Mouse (Mus musculus) embryonic facial prominence, embryonic 15.5 days (tissue): ENCODE measurements around the gene Them7. TPM values are rescaled to one million over a fixed set of nuclear protein-coding genes. Genes with fewer than 3 reads are reported as not detected.

Experiments used
- ATAC-seq: fragments of 200-750 bp; cut with Nextera tagmentation; 2 replicates; pipeline ENCODE4 v1.8.0; 2017; ENCODE audit warnings: low read depth, moderate TSS enrichment; ENCODE audit not compliant: insufficient number of reproducible peaks, low FRiP score, low TSS enrichment
- H3K27ac ChIP-seq: fragments of 300-500 bp; sonication (generic); replicated peaks from 2 replicates; pipeline ENCODE4 v1.5.1; 2015; ENCODE audit warnings: mild to moderate bottlenecking, inconsistent platforms
- H3K27me3 ChIP-seq: fragments of 300-500 bp; sonication (generic); 2 replicates; pipeline ENCODE4 v1.6.1; 2015; ENCODE audit warnings: inconsistent platforms
- H3K36me3 ChIP-seq: fragments of 300-500 bp; sonication (generic); 2 replicates; pipeline ENCODE4 v1.6.1; 2015; ENCODE audit warnings: mild to moderate bottlenecking, inconsistent platforms
- H3K4me1 ChIP-seq: fragments of 300-500 bp; sonication (generic); 2 replicates; pipeline ENCODE4 v1.6.1; 2015; ENCODE audit warnings: inconsistent platforms
- H3K4me2 ChIP-seq: fragments of 300-500 bp; sonication (generic); replicated peaks from 2 replicates; pipeline ENCODE4 v1.6.1; 2015; ENCODE audit warnings: mild to moderate bottlenecking, inconsistent platforms
- H3K4me3 ChIP-seq: fragments of 300-500 bp; sonication (generic); replicated peaks from 2 replicates; pipeline ENCODE4 v1.5.1; 2015; ENCODE audit warnings: mild to moderate bottlenecking, inconsistent platforms
- H3K9ac ChIP-seq: fragments of 300-500 bp; sonication (generic); 2 replicates; pipeline ENCODE4 v1.6.1; 2015; ENCODE audit warnings: inconsistent platforms
- H3K9me3 ChIP-seq: fragments of 300-500 bp; sonication (generic); replicated peaks from 2 replicates; pipeline ENCODE4 v1.6.1; 2016; ENCODE audit warnings: inconsistent platforms
- WGBS: fragments of 180-500 bp; shearing (Covaris S2); methylation state at CpG from one replicate; pipeline ENCODE4 v1.1.7; 2015; 5-methylcytosine and 5-hydroxymethylcytosine counted together
- polyA plus RNA-seq: library from polyadenylated mRNA; unstranded; fragments of >200 nt; fragmentation: Nextera tagmentation; extraction: Ambion mirVana; gene quantifications from 2 replicates; pipeline ENCODE4 v1.2.1, GENCODE M21; 2015

Gene Them7
- polyA plus RNA-seq, 1 experiment from 2014 or later = 0.48 TPM

- no peak for ATAC-seq
- no peak overlapping the region for H3K4me3 ChIP-seq
- no peaks in the 10 kb centered on the region for H3K9me3 ChIP-seq
- H3K4me1 ChIP-seq = no peaks in the 10 kb centered on the region
- WGBS = 64% methylated on average over 2 of the region's 2 CpGs
- peaks cover 3% of the 10 kb centered on the region; the same call in 1 of the 2 replicates for H3K27me3 ChIP-seq
- H3K9ac ChIP-seq = no peak overlapping the region
- H3K36me3 ChIP-seq = no peaks in the 10 kb centered on the region
- H3K27ac ChIP-seq = no peak overlapping the region
- no peak overlapping the region for H3K4me2 ChIP-seq
Measured at GRCm38 (mm10) chr2:105257376-105257775, 33.3 kb downstream of the Them7 start.

GRCm38 (mm10) chr2:105261335-105261734, 37.2 kb downstream of the Them7 start:
- H3K4me2 ChIP-seq = no peak overlapping the region
- H3K9me3 ChIP-seq = no peaks in the 10 kb centered on the region
- no peaks in the 10 kb centered on the region for H3K4me1 ChIP-seq
- ATAC-seq = no peak
- no peaks in the 10 kb centered on the region for H3K36me3 ChIP-seq
- no peaks in the 10 kb centered on the region for H3K27me3 ChIP-seq
- WGBS = 81% methylated on average over 11 of the region's 11 CpGs
- H3K27ac ChIP-seq = no peak overlapping the region
- H3K4me3 ChIP-seq = no peak overlapping the region
- no peak overlapping the region for H3K9ac ChIP-seq

- Histone ChIP-seq H3K27me3 (no peaks in the 10 kb centered on the region), H3K9ac (no peak overlapping the region), H3K4me1 (no peaks in the 10 kb centered on the region), H3K4me2 (no peak overlapping the region), H3K27ac (no peak overlapping the region), H3K36me3 (no peaks in the 10 kb centered on the region), H3K4me3 (no peak overlapping the region), H3K9me3 (no peaks in the 10 kb centered on the region)
- WGBS = 24% methylated on average over 2 of the region's 2 CpGs
- no peak for ATAC-seq
Measured at GRCm38 (mm10) chr2:105263219-105263618, 39.1 kb downstream of the Them7 start.

- 31% methylated on average over 6 of the region's 6 CpGs for WGBS
- Histone ChIP-seq H3K27me3 (no peaks in the 10 kb centered on the region), H3K4me2 (no peak overlapping the region), H3K27ac (no peak overlapping the region), H3K4me3 (no peak overlapping the region), H3K4me1 (no peaks in the 10 kb centered on the region), H3K9ac (no peak overlapping the region), H3K9me3 (no peaks in the 10 kb centered on the region), H3K36me3 (no peaks in the 10 kb centered on the region)
- no peak for ATAC-seq
Measured at GRCm38 (mm10) chr2:105282407-105283077, 58.4 kb downstream of the Them7 start.

GRCm38 (mm10) chr2:105283811-105284210, 59.7 kb downstream of the Them7 start:
- Histone ChIP-seq H3K4me1 (no peaks in the 10 kb centered on the region), H3K36me3 (no peaks in the 10 kb centered on the region), H3K4me2 (no peak overlapping the region), H3K4me3 (no peak overlapping the region), H3K9ac (no peak overlapping the region), H3K9me3 (no peaks in the 10 kb centered on the region), H3K27ac (no peak overlapping the region), H3K27me3 (no peaks in the 10 kb centered on the region)
- ATAC-seq = no peak

GRCm38 (mm10) chr2:105284855-105285254, 60.7 kb downstream of the Them7 start:
- Histone ChIP-seq H3K4me2 (no peak overlapping the region), H3K27ac (no peak overlapping the region), H3K4me1 (no peaks in the 10 kb centered on the region), H3K9ac (no peak overlapping the region), H3K36me3 (no peaks in the 10 kb centered on the region), H3K4me3 (no peak overlapping the region), H3K9me3 (no peaks in the 10 kb centered on the region), H3K27me3 (no peaks in the 10 kb centered on the region)
- WGBS = 62% methylated on average over 4 of the region's 4 CpGs
- ATAC-seq = no peak

GRCm38 (mm10) chr2:105295823-105296222, 71.7 kb downstream of the Them7 start:
- 50% methylated on average over 1 of the region's 1 CpGs for WGBS

GRCm38 (mm10) chr2:105298888-105299287, 74.8 kb downstream of the Them7 start:
- Histone ChIP-seq H3K9ac (no peak overlapping the region), H3K27ac (no peak overlapping the region), H3K9me3 (no peaks in the 10 kb centered on the region), H3K4me1 (no peaks in the 10 kb centered on the region), H3K4me3 (no peak overlapping the region), H3K4me2 (no peak overlapping the region), H3K36me3 (no peaks in the 10 kb centered on the region), H3K27me3 (peaks cover 5% of the 10 kb centered on the region)
- WGBS = 92% methylated on average over 1 of the region's 1 CpGs
- no peak for ATAC-seq

More at GRCm38 (mm10) chr2:105295823-105296222, 71.7 kb downstream of the Them7 start:
- no peaks in the 10 kb centered on the region for H3K9me3 ChIP-seq
- no peak overlapping the region for H3K4me2 ChIP-seq
- H3K4me3 ChIP-seq = no peak overlapping the region
- H3K36me3 ChIP-seq = no peaks in the 10 kb centered on the region
- no peak overlapping the region for H3K9ac ChIP-seq
- no peak for ATAC-seq
- peaks cover 4% of the 10 kb centered on the region; the same call in 1 of the 2 replicates for H3K27me3 ChIP-seq
- H3K27ac ChIP-seq = no peak overlapping the region
- H3K4me1 ChIP-seq = no peaks in the 10 kb centered on the region

GRCm38 (mm10) chr2:105301082-105301481, 77.0 kb downstream of the Them7 start:
- 76% methylated on average over 8 of the region's 8 CpGs for WGBS
- ATAC-seq = no peak
- Histone ChIP-seq H3K36me3 (no peaks in the 10 kb centered on the region), H3K4me2 (no peak overlapping the region), H3K27me3 (peaks cover 5% of the 10 kb centered on the region), H3K9me3 (no peaks in the 10 kb centered on the region), H3K27ac (no peak overlapping the region), H3K4me1 (no peaks in the 10 kb centered on the region), H3K9ac (no peak overlapping the region), H3K4me3 (no peak overlapping the region)

GRCm38 (mm10) chr2:105301531-105301930, 77.4 kb downstream of the Them7 start:
- Histone ChIP-seq H3K9me3 (no peaks in the 10 kb centered on the region), H3K4me2 (no peak overlapping the region), H3K36me3 (no peaks in the 10 kb centered on the region), H3K9ac (no peak overlapping the region), H3K27ac (no peak overlapping the region), H3K4me1 (no peaks in the 10 kb centered on the region), H3K27me3 (peaks cover 5% of the 10 kb centered on the region), H3K4me3 (no peak overlapping the region)
- 32% methylated on average over 10 of the region's 10 CpGs for WGBS
- ATAC-seq = no peak

- Histone ChIP-seq H3K4me3 (no peak overlapping the region), H3K9ac (no peak overlapping the region), H3K36me3 (no peaks in the 10 kb centered on the region), H3K27me3 (peaks cover 5% of the 10 kb centered on the region), H3K4me1 (no peaks in the 10 kb centered on the region), H3K27ac (no peak overlapping the region), H3K9me3 (no peaks in the 10 kb centered on the region), H3K4me2 (no peak overlapping the region)
- 57% methylated on average over 6 of the region's 6 CpGs for WGBS
- ATAC-seq = no peak
Measured at GRCm38 (mm10) chr2:105303962-105304514, 79.9 kb downstream of the Them7 start.

- no peak overlapping the region for H3K27ac ChIP-seq
- H3K36me3 ChIP-seq = no peaks in the 10 kb centered on the region
- H3K9ac ChIP-seq = no peak overlapping the region
- no peak for ATAC-seq
- WGBS = 86% methylated on average over 6 of the region's 6 CpGs
- H3K4me1 ChIP-seq = no peaks in the 10 kb centered on the region
- H3K4me2 ChIP-seq = no peak overlapping the region
- H3K9me3 ChIP-seq = no peaks in the 10 kb centered on the region
- peaks cover 5% of the 10 kb centered on the region for H3K27me3 ChIP-seq
- H3K4me3 ChIP-seq = no peak overlapping the region
Measured at GRCm38 (mm10) chr2:105305876-105306275, 81.8 kb downstream of the Them7 start.
